ENCODE assay signal across 10 mouse cellular contexts in the genomic region with DNA sequence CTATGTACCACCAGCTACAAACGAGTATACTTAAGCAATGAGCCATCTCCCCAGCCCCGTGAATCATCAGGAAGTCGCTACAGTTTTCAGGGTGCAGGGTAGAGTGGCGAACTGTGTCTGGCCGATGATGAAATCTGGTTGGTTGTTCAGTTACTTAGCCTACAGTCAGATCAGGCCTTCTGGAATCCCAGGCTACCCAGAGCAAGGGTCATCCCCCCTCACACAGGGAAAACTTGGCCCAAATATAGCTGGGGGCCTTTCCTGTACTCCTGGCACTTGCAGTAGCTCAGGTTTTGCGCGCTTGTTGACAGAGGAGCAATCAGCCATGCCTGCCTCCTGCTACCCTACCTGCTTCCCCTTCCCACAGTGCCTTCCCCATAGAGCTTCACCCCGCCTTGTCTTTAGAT. TPM values are rescaled to one million over a fixed set of nuclear protein-coding genes. Genes with fewer than 3 reads are reported as not detected.
DNase-seq lines count a peak whose midpoint lies in the region; ATAC-seq and TF ChIP-seq lines count a peak whose summit lies in the region.
"Had no signal": no experiment of that assay in that cellular context is flagged by ENCODE, and none has a peak within 500 bp of the region (broad histone marks: within the 10 kb centered on the region; RNA-seq: fewer than 3 reads in every experiment).

No protein-coding gene starts in this region.

- intact Hi-C loops in left cerebral cortex, postnatal 4 days (cut with DNase I): no loop called here

- H3K27ac ChIP-seq in ES-Bruce4 (ENCODE audit: insufficient read depth, low read length): peak overlapping the region; percentile 45
- peak overlapping the region; percentile 32; the same call in 1 of the 2 replicates for H3K27ac ChIP-seq in brown adipose tissue, adult 24 weeks (replicated peaks; ENCODE audit: low read depth, low read length)
- H3K27ac ChIP-seq in kidney, embryonic 16.5 days (ENCODE audit: low read length): peak overlapping the region; percentile 97
- H3K27ac ChIP-seq in macrophage: 0 out of 2 replicates have a peak overlapping the region, but pooled peaks have one; percentile 12

- H3K4me1 ChIP-seq in ES-Bruce4 (ENCODE audit: control insufficient read depth, insufficient read depth, low read length): no peaks in the 10 kb centered on the region
- no peaks in the 10 kb centered on the region for H3K4me1 ChIP-seq in brown adipose tissue, adult 24 weeks (ENCODE audit: control insufficient read depth, insufficient read depth, insufficient read length, low read length)
- H3K4me1 ChIP-seq in kidney, embryonic 16.5 days (ENCODE audit: insufficient read depth, low read length): peaks cover 42% of the 10 kb centered on the region

- TF ChIP-seq EP300 in ES-Bruce4 (IDR thresholded peaks at IDR 0.05; ENCODE audit: insufficient read depth, low read depth, low read length): no peak

- WGBS in kidney, embryonic 16.5 days: 49% methylated on average over 8 of the region's 8 CpGs
- WGBS in macrophage (ENCODE audit: missing documents): 46% methylated on average over 8 of the region's 8 CpGs

- no peaks in the 10 kb centered on the region for H3K79me2 ChIP-seq in macrophage (ENCODE audit: inconsistent target)

- 0 out of 2 replicates have a peak overlapping the region, but pooled peaks have one; percentile 26 for H3K4me2 ChIP-seq in kidney, embryonic 16.5 days (replicated peaks; ENCODE audit: low read depth, low read length)

- peak overlapping the region; percentile 45 for H3K9ac ChIP-seq in ES-Bruce4 (ENCODE audit: low read depth, poor library complexity, severe bottlenecking)
- H3K9ac ChIP-seq in kidney, embryonic 16.5 days (replicated peaks; ENCODE audit: low read length): peak overlapping the region; percentile 43; the same call in 1 of the 2 replicates

- DNase-seq in adrenal gland, postnatal 36 days: no peak
- no peak for DNase-seq in layer of hippocampus, adult 18-20 months (ENCODE audit: low spot score in 2 of 2)
- no peak for DNase-seq in left cerebral cortex, postnatal 4 days
- DNase-seq: gastrocnemius, postnatal 14 days; lung, adult 2 months had no signal

- H3K36me3 ChIP-seq in ES-Bruce4 (ENCODE audit: control insufficient read depth, insufficient read depth, low read length, poor library complexity, severe bottlenecking): no peaks in the 10 kb centered on the region
- no peaks in the 10 kb centered on the region for H3K36me3 ChIP-seq in kidney, embryonic 16.5 days (ENCODE audit: insufficient read depth, low read length)
- no peaks in the 10 kb centered on the region for H3K36me3 ChIP-seq in macrophage (ENCODE audit: inconsistent target)

- TF ChIP-seq CTCF in ES-Bruce4 (IDR thresholded peaks at IDR 0.05; ENCODE audit: low read depth, low read length): no peak

- no peak for TF ChIP-seq POLR2A in ES-Bruce4 (IDR thresholded peaks at IDR 0.05; ENCODE audit: insufficient read depth, low read length)

- peak; percentile 64 for ATAC-seq in kidney, embryonic 16.5 days (ENCODE audit: low FRiP score, low TSS enrichment)
- ATAC-seq: inflammation-experienced regulatory T-cells, adult 6 months had no signal

- H3K27me3 ChIP-seq in ES-Bruce4 (ENCODE audit: control insufficient read depth, insufficient read depth, low read length, poor library complexity, severe bottlenecking): no peaks in the 10 kb centered on the region
- H3K27me3 ChIP-seq in kidney, embryonic 16.5 days (ENCODE audit: insufficient read depth, low read length): no peaks in the 10 kb centered on the region

- H3K4me3 ChIP-seq in ES-Bruce4 (ENCODE audit: low read depth, low read length) (peak overlapping the region; percentile 37), macrophage (ENCODE audit: inconsistent target) (no peak overlapping the region)
- no peak overlapping the region for H3K4me3 ChIP-seq in brown adipose tissue, adult 24 weeks (ENCODE audit: insufficient read depth, low read depth, low read length)
- H3K4me3 ChIP-seq in kidney, embryonic 16.5 days (ENCODE audit: low read length): no peak overlapping the region

- H3K9me3 ChIP-seq in ES-Bruce4 (replicated peaks; ENCODE audit: control insufficient read depth, insufficient read depth, low read length, poor library complexity, severe bottlenecking): no peaks in the 10 kb centered on the region
- H3K9me3 ChIP-seq in kidney, embryonic 16.5 days (ENCODE audit: low read length): peaks cover 3% of the 10 kb centered on the region; the same call in 1 of the 2 replicates

RNA-seq across cellular contexts. Expression of a gene that starts 12.3 kb away (rescaled TPM):
- polyA plus RNA-seq in ES-Bruce4 (2011; ENCODE audit: insufficient read depth, insufficient read length, low read depth, missing spikeins) (407 and 426 TPM in 2 replicates), macrophage (2018) (112 to 385 TPM (median 315 TPM) in 3 replicates)
- polyA plus RNA-seq in brown adipose tissue, adult 24 weeks (2012; ENCODE audit: insufficient read depth, insufficient read length, missing spikeins): 10.3 and 28.1 TPM in 2 replicates
- 213 and 219 TPM in 2 replicates for polyA plus RNA-seq in kidney, embryonic 16.5 days (2015; fragmentation: Nextera tagmentation; extraction: Ambion mirVana)
- total RNA-seq in macrophage (2018; cell fraction: chromatin; rRNA removed): 100 to 1,000 TPM in 10 of 26 experiments, 10 to 100 TPM in 16; 29.8 to 187 (median 71.5) TPM
- 100 to 1,000 TPM; 160 to 470 (median 218) TPM for total RNA-seq in macrophage (2018; cell fraction: cytosol; rRNA removed)
- 100 to 1,000 TPM in 18 of 26 experiments, 10 to 100 TPM in 8; 64.8 to 241 (median 115) TPM for total RNA-seq in macrophage (2018; cell fraction: nucleus; rRNA removed)
- 100 to 1,000 TPM; 272 to 276 TPM for total RNA-seq in adrenal gland, postnatal 36 days (2021)
- total RNA-seq in layer of hippocampus, adult 18-20 months (2021): 10 to 100 TPM; 48.9 to 55.6 TPM
- 100 to 1,000 TPM; 548 to 589 TPM for total RNA-seq in left cerebral cortex, postnatal 4 days (2021)

RNA-seq across cellular contexts. Expression of a gene that starts 37.6 kb away (rescaled TPM):
- polyA plus RNA-seq in ES-Bruce4 (2011; ENCODE audit: insufficient read depth, insufficient read length, low read depth, missing spikeins) (8.0 and 11.5 TPM in 2 replicates), macrophage (2018) (0.07 TPM in 1 of 3 replicates, not detected in the others)
- polyA plus RNA-seq in brown adipose tissue, adult 24 weeks (2012; ENCODE audit: insufficient read depth, insufficient read length, missing spikeins): not detected in 2 replicates
- polyA plus RNA-seq in kidney, embryonic 16.5 days (2015; fragmentation: Nextera tagmentation; extraction: Ambion mirVana): 3.3 and 5.8 TPM in 2 replicates
- not detected for total RNA-seq in macrophage (2018; cell fraction: chromatin; rRNA removed)
- under 1 TPM in 3 of 26 experiments, not detected in 23; 0.07 to 0.45 (median 0.10) TPM for total RNA-seq in macrophage (2018; cell fraction: cytosol; rRNA removed)
- total RNA-seq in macrophage (2018; cell fraction: nucleus; rRNA removed): 1 to 10 TPM in 1 of 26 experiments, not detected in 25; 2.5 TPM
- total RNA-seq in adrenal gland, postnatal 36 days (2021): 1 to 10 TPM; 1.3 to 3.4 TPM
- total RNA-seq in layer of hippocampus, adult 18-20 months (2021): 1 to 10 TPM in 1 of 2 experiments, under 1 TPM in 1; 0.61 to 1.1 TPM
- 1 to 10 TPM; 4.0 to 5.2 TPM for total RNA-seq in left cerebral cortex, postnatal 4 days (2021)
- polyA plus RNA-seq: inflammation-experienced regulatory T-cells, adult 6 months had no signal

RNA-seq across cellular contexts. Expression of a gene that starts 57.0 kb away (rescaled TPM):
- polyA plus RNA-seq in ES-Bruce4 (2011; ENCODE audit: insufficient read depth, insufficient read length, low read depth, missing spikeins) (43.3 and 46.5 TPM in 2 replicates), macrophage (2018) (2.4 to 2.6 TPM in 2 of 3 replicates, not detected in the other)
- polyA plus RNA-seq in brown adipose tissue, adult 24 weeks (2012; ENCODE audit: insufficient read depth, insufficient read length, missing spikeins): not detected in 2 replicates
- 35.8 and 45.8 TPM in 2 replicates for polyA plus RNA-seq in kidney, embryonic 16.5 days (2015; fragmentation: Nextera tagmentation; extraction: Ambion mirVana)
- 10 to 100 TPM in 3 of 26 experiments, 1 to 10 TPM in 22, under 1 TPM in 1; 1.00 to 24.6 (median 3.1) TPM for total RNA-seq in macrophage (2018; cell fraction: chromatin; rRNA removed)
- 1 to 10 TPM in 7 of 26 experiments, under 1 TPM in 18, not detected in 1; 0.08 to 2.0 (median 0.55) TPM for total RNA-seq in macrophage (2018; cell fraction: cytosol; rRNA removed)
- total RNA-seq in macrophage (2018; cell fraction: nucleus; rRNA removed): 10 to 100 TPM in 1 of 26 experiments, 1 to 10 TPM in 18, under 1 TPM in 5, not detected in 2; 0.35 to 12.5 (median 1.5) TPM
- 1 to 10 TPM; 1.1 to 1.6 TPM for total RNA-seq in adrenal gland, postnatal 36 days (2021)
- total RNA-seq in layer of hippocampus, adult 18-20 months (2021): under 1 TPM in 1 of 2 experiments, not detected in 1; 0.72 TPM
- 1 to 10 TPM; 4.7 to 5.8 TPM for total RNA-seq in left cerebral cortex, postnatal 4 days (2021)

Comparison
In these comparisons a context has a peak if more than half of its experiments do, and no peak if none do; other contexts are left out.
1. H3K27ac ChIP-seq: peak in every context shown above with its lines; median percentile 97 in kidney, embryonic 16.5 days; 45 in ES-Bruce4; 32 in brown adipose tissue, adult 24 weeks; 12 in macrophage.
2. RNA of a gene that starts 57.0 kb away (polyA plus RNA-seq): 43.3 to 46.5 TPM in ES-Bruce4 and 35.8 to 45.8 TPM in kidney, embryonic 16.5 days; 2.4 to 2.6 TPM in macrophage and not detected in brown adipose tissue, adult 24 weeks; every median in the first group is over 10 times any median in the second.